Mouse (Mus musculus) testis, adult 2 months (tissue): ENCODE data around the gene Gnai2. TPM values are rescaled to one million over a fixed set of nuclear protein-coding genes. Genes with fewer than 3 reads are reported as not detected.

Experiments
- H3K27ac ChIP-seq: fragments of 200-500 bp; 2 replicates; pipeline ENCODE4 v1.5.1; 2012; ENCODE audit warnings: low read depth, low read length; ENCODE audit not compliant: control insufficient read depth, insufficient read depth
- H3K27me3 ChIP-seq: fragments of 200-500 bp; 2 replicates; pipeline ENCODE4 v1.6.1; 2012; ENCODE audit warnings: mild to moderate bottlenecking, low read length, moderate library complexity; ENCODE audit not compliant: control insufficient read depth, insufficient read depth
- H3K36me3 ChIP-seq: fragments of 200-500 bp; 2 replicates; pipeline ENCODE4 v1.6.1; 2012; ENCODE audit warnings: mild to moderate bottlenecking, low read length; ENCODE audit not compliant: control insufficient read depth, insufficient read depth
- H3K4me1 ChIP-seq: fragments of 200-500 bp; 2 replicates; pipeline ENCODE4 v1.6.1; 2012; ENCODE audit warnings: low read length; ENCODE audit not compliant: control insufficient read depth, insufficient read depth
- H3K4me3 ChIP-seq: fragments of 200-500 bp; 2 replicates; pipeline ENCODE4 v1.5.1; 2012; ENCODE audit warnings: low read depth, mild to moderate bottlenecking, low read length, moderate library complexity, mixed read lengths; ENCODE audit not compliant: control insufficient read depth
- CTCF ChIP-seq: fragments of 200-500 bp; IDR thresholded peaks from 2 replicates; pipeline ENCODE4 v1.5.1; 2012; ENCODE audit warnings: low read depth, mild to moderate bottlenecking, inconsistent platforms, low read length, moderate library complexity; ENCODE audit not compliant: control insufficient read depth, insufficient read depth, insufficient replicate concordance
- POLR2A ChIP-seq: fragments of 200-500 bp; IDR thresholded peaks from 2 replicates; pipeline ENCODE4 v1.6.1; 2012; ENCODE audit warnings: low read depth, mild to moderate bottlenecking, inconsistent platforms, low read length, moderate library complexity; ENCODE audit not compliant: control insufficient read depth
- polyA plus RNA-seq: library from polyadenylated mRNA; depleted of rRNA; stranded (reverse); fragments of >200 nt; gene quantifications from 2 replicates; pipeline ENCODE4 v1.2.3, GENCODE M21; 2012

The Gnai2 gene
- polyA plus RNA-seq, 1 experiment = 103 TPM

- Histone ChIP-seq H3K36me3 (no peaks in the 10 kb centered on the region), H3K27ac (no peak overlapping the region), H3K27me3 (no peaks in the 10 kb centered on the region), H3K4me3 (peak overlapping the region; percentile 90), H3K4me1 (peaks cover 7% of the 10 kb centered on the region)
- peak; percentile 86 for TF ChIP-seq CTCF
- no peak for TF ChIP-seq POLR2A
These were observed 10.4 kb upstream of the Gnai2 start for GRCm38 (mm10) chr9:107645577-107645976.

- Histone ChIP-seq H3K4me1 (peaks cover 7% of the 10 kb centered on the region), H3K36me3 (no peaks in the 10 kb centered on the region), H3K27ac (no peak overlapping the region; the same call in 1 of the 2 replicates), H3K27me3 (no peaks in the 10 kb centered on the region), H3K4me3 (peak overlapping the region; percentile 90)
- no peak for TF ChIP-seq POLR2A
- no peak for TF ChIP-seq CTCF
These were observed 10.0 kb upstream of the Gnai2 start for GRCm38 (mm10) chr9:107645153-107645510.

- H3K36me3 ChIP-seq = no peaks in the 10 kb centered on the region
- H3K4me1 ChIP-seq = peaks cover 7% of the 10 kb centered on the region
- TF ChIP-seq POLR2A = peak; percentile 57
- TF ChIP-seq CTCF = peak; percentile 93
- H3K27me3 ChIP-seq = no peaks in the 10 kb centered on the region
- peak overlapping the region; percentile 90 for H3K4me3 ChIP-seq
- H3K27ac ChIP-seq = peak overlapping the region; percentile 75
These were observed 9.5 kb upstream of the Gnai2 start for GRCm38 (mm10) chr9:107644495-107645152.

GRCm38 (mm10) chr9:107643544-107644214, 8.5 kb upstream of the Gnai2 start:
- no peaks in the 10 kb centered on the region for H3K27me3 ChIP-seq
- peaks cover 7% of the 10 kb centered on the region for H3K4me1 ChIP-seq
- no peak overlapping the region for H3K27ac ChIP-seq
- no peak overlapping the region for H3K4me3 ChIP-seq
- H3K36me3 ChIP-seq = no peaks in the 10 kb centered on the region
- TF ChIP-seq POLR2A (no peak), CTCF (no peak)

GRCm38 (mm10) chr9:107641666-107642065, 6.5 kb upstream of the Gnai2 start:
- Histone ChIP-seq H3K4me3 (no peak overlapping the region), H3K36me3 (no peaks in the 10 kb centered on the region), H3K4me1 (peaks cover 11% of the 10 kb centered on the region), H3K27ac (no peak overlapping the region), H3K27me3 (no peaks in the 10 kb centered on the region)
- TF ChIP-seq POLR2A (no peak), CTCF (no peak)

- peaks cover 10% of the 10 kb centered on the region for H3K4me1 ChIP-seq
- H3K36me3 ChIP-seq = no peaks in the 10 kb centered on the region
- TF ChIP-seq CTCF = no peak
- TF ChIP-seq POLR2A = no peak
- H3K27me3 ChIP-seq = no peaks in the 10 kb centered on the region
- no peak overlapping the region for H3K27ac ChIP-seq
- H3K4me3 ChIP-seq = no peak overlapping the region
These were observed 5.1 kb upstream of the Gnai2 start for GRCm38 (mm10) chr9:107640257-107640772.

GRCm38 (mm10) chr9:107637070-107637469, 1.9 kb upstream of the Gnai2 start:
- H3K27me3 ChIP-seq = no peaks in the 10 kb centered on the region
- no peaks in the 10 kb centered on the region for H3K36me3 ChIP-seq
- TF ChIP-seq POLR2A (no peak), CTCF (no peak)
- peaks cover 28% of the 10 kb centered on the region for H3K4me1 ChIP-seq
- no peak overlapping the region for H3K27ac ChIP-seq
- no peak overlapping the region for H3K4me3 ChIP-seq
